Mouse (Mus musculus) hindbrain, embryonic 16.5 days (tissue): Measurements from ENCODE around the gene Gas2l2. TPM values are rescaled to one million over a fixed set of nuclear protein-coding genes. Genes with fewer than 3 reads are reported as not detected.

ENCODE experiments used
- ATAC-seq: fragments of 200-750 bp; cut with Nextera tagmentation; 2 replicates; pipeline ENCODE4 v1.8.0; 2017; ENCODE audit warnings: moderate TSS enrichment, moderate library complexity
- H3K27ac ChIP-seq: fragments of 300-500 bp; sonication (generic); 2 replicates; pipeline ENCODE4 v1.5.1; 2014; ENCODE audit warnings: low read depth, mild to moderate bottlenecking, control low read depth, low read length, moderate library complexity
- H3K27me3 ChIP-seq: fragments of 300-500 bp; sonication (generic); replicated peaks from 2 replicates; pipeline ENCODE4 v1.6.1; 2014; ENCODE audit warnings: low read length; ENCODE audit not compliant: control insufficient read depth, insufficient read depth
- H3K36me3 ChIP-seq: fragments of 300-500 bp; sonication (generic); 2 replicates; pipeline ENCODE4 v1.6.1; 2014; ENCODE audit warnings: mild to moderate bottlenecking, low read length, moderate library complexity, mixed read lengths; ENCODE audit not compliant: control insufficient read depth, insufficient read depth
- H3K4me1 ChIP-seq: fragments of 300-500 bp; sonication (generic); 2 replicates; pipeline ENCODE4 v1.6.1; 2014; ENCODE audit warnings: low read depth, low read length; ENCODE audit not compliant: control insufficient read depth, insufficient read depth
- H3K4me2 ChIP-seq: fragments of 300-500 bp; sonication (generic); 2 replicates; pipeline ENCODE4 v1.6.1; 2014; ENCODE audit warnings: mild to moderate bottlenecking, low read length, control low read depth, moderate library complexity
- H3K4me3 ChIP-seq: fragments of 300-500 bp; sonication (generic); 2 replicates; pipeline ENCODE4 v1.5.1; 2014; ENCODE audit warnings: mild to moderate bottlenecking, low read length, control low read depth, moderate library complexity
- H3K9ac ChIP-seq: fragments of 300-500 bp; sonication (generic); 2 replicates; pipeline ENCODE4 v1.6.1; 2014; ENCODE audit warnings: low read depth, mild to moderate bottlenecking, control low read depth, low read length, moderate library complexity
- H3K9me3 ChIP-seq: fragments of 300-500 bp; sonication (generic); 2 replicates; pipeline ENCODE4 v1.6.1; 2014; ENCODE audit warnings: mild to moderate bottlenecking, low read length, moderate library complexity; ENCODE audit not compliant: control insufficient read depth
- WGBS: fragments of 180-500 bp; shearing (Covaris S2); extraction: QIAGEN DNeasy Blood & Tissue Kit; methylation state at CpG from one replicate; pipeline ENCODE4 v1.1.7; 2014; 5-methylcytosine and 5-hydroxymethylcytosine counted together
- polyA plus RNA-seq: library from polyadenylated mRNA; unstranded; fragments of >200 nt; fragmentation: Nextera tagmentation; extraction: Ambion mirVana; gene quantifications from 2 replicates; pipeline ENCODE4 v1.2.1, GENCODE M21; 2015

The Gas2l2 gene
- polyA plus RNA-seq, 1 experiment from 2014 or later = 1.2 TPM

DNA sequence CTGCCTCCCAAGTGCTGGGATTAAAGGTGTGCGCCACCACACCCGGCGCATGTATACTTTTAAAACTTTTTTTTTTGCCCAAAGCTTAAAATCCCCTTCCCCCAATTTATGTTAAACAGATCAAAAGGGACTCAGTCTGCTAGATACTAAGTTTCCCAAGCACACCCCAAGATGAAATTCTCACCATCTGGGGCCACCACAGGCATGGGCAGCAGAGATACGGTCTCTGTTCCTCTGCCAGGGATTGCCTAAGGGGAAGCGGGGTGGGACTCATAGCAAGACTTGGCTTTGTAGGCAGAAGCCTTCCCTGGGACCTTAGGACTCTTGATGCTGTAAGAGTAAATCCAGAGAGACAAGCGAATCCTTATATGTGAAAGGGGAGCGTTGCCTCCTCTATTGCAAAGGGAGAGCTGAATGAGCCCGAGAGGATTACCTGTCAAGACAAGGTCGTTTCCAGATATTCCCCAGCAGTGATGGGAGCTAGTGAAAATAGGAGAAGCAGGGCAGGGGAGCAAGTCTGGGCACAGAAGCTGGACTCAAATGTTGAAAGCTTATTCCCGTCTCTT is 32.3 kb upstream of the Gas2l2 start:
- Histone ChIP-seq H3K4me1 (peaks cover 12% of the 10 kb centered on the region), H3K27ac (no peak overlapping the region), H3K4me2 (no peak overlapping the region; the same call in 1 of the 2 replicates), H3K36me3 (no peaks in the 10 kb centered on the region), H3K9me3 (no peaks in the 10 kb centered on the region), H3K9ac (no peak overlapping the region), H3K4me3 (0 out of 2 replicates have a peak overlapping the region, but pooled peaks have one; percentile 8), H3K27me3 (peaks cover 5% of the 10 kb centered on the region)
- no peak for ATAC-seq
- 72% methylated on average over 10 of the region's 10 CpGs for WGBS

GRCm38 (mm10) chr11:83457912-83458601 is 28.8 kb upstream of the Gas2l2 start:
- H3K27ac ChIP-seq = no peak overlapping the region
- no peak for ATAC-seq
- no peak overlapping the region for H3K4me2 ChIP-seq
- H3K27me3 ChIP-seq = peaks cover 5% of the 10 kb centered on the region
- peaks cover 8% of the 10 kb centered on the region for H3K4me1 ChIP-seq
- no peaks in the 10 kb centered on the region for H3K36me3 ChIP-seq
- WGBS = 57% methylated on average over 9 of the region's 9 CpGs
- H3K9ac ChIP-seq = no peak overlapping the region
- H3K4me3 ChIP-seq = no peak overlapping the region
- H3K9me3 ChIP-seq = no peaks in the 10 kb centered on the region

GRCm38 (mm10) chr11:83457257-83457656 is 28.0 kb upstream of the Gas2l2 start:
- no peaks in the 10 kb centered on the region for H3K36me3 ChIP-seq
- 42% methylated on average over 7 of the region's 7 CpGs for WGBS
- H3K4me3 ChIP-seq = no peak overlapping the region
- H3K27ac ChIP-seq = no peak overlapping the region
- H3K4me2 ChIP-seq = no peak overlapping the region
- peaks cover 5% of the 10 kb centered on the region for H3K27me3 ChIP-seq
- peaks cover 1% of the 10 kb centered on the region; the same call in 1 of the 2 replicates for H3K4me1 ChIP-seq
- H3K9me3 ChIP-seq = no peaks in the 10 kb centered on the region
- no peak for ATAC-seq
- H3K9ac ChIP-seq = no peak overlapping the region

DNA sequence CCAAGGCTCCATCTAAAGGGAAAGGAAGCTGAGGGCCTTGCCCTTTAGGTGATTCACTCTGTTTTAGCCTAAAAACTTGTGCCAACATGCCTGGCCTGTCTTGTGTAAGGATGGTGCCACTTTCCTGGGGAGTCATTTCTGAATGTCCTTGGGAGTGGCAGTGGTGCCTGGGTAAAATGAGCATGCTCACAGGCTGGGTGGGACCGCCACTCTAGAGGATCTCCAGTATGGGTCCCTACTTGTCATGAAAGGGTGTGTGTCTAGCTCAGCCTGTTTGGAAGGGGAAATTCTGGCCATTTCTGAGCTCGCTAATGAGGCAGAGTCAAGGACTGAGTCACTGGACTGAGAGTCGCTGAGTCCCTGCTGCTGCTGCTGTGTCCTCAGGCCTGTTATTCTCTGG is 26.4 kb upstream of the Gas2l2 start:
- H3K4me1 ChIP-seq = no peaks in the 10 kb centered on the region
- H3K27me3 ChIP-seq = no peaks in the 10 kb centered on the region; the same call in 1 of the 2 replicates
- WGBS = 85% methylated on average over 3 of the region's 3 CpGs
- ATAC-seq = no peak
- H3K9me3 ChIP-seq = no peaks in the 10 kb centered on the region
- no peak overlapping the region for H3K4me3 ChIP-seq
- H3K27ac ChIP-seq = no peak overlapping the region
- H3K4me2 ChIP-seq = no peak overlapping the region
- no peaks in the 10 kb centered on the region for H3K36me3 ChIP-seq
- no peak overlapping the region for H3K9ac ChIP-seq

- Histone ChIP-seq H3K4me3 (no peak overlapping the region), H3K4me2 (no peak overlapping the region), H3K4me1 (no peaks in the 10 kb centered on the region), H3K27me3 (no peaks in the 10 kb centered on the region), H3K9ac (no peak overlapping the region), H3K36me3 (no peaks in the 10 kb centered on the region), H3K9me3 (no peaks in the 10 kb centered on the region), H3K27ac (no peak overlapping the region)
- 28% methylated on average over 4 of the region's 4 CpGs for WGBS
- ATAC-seq = no peak
Observed at GRCm38 (mm10) chr11:83454548-83454947, 25.3 kb upstream of the Gas2l2 start.

DNA sequence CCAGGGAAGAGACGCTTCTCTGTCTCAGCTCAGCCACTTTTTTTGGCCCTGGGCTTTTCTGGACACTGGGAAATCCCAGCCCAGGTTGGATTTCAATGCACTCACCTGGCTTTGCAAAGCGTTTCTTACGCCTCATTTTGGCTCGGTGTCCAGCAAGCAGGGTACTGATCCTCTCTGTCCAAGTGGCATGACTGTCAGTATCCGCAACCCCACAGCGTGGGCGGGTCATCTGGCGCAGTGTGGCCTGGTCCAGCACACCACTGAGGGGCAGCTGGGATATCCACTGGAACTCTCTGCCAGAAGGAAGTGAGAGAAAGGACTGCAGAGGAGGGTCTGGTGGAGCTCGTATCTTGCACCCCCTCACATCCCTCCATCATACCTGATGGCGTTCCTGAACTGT is 22.0 kb upstream of the Gas2l2 start:
- H3K27ac ChIP-seq = no peak overlapping the region

GRCm38 (mm10) chr11:83450550-83450949 is 21.3 kb upstream of the Gas2l2 start:
- no peak for ATAC-seq
- Histone ChIP-seq H3K9ac (no peak overlapping the region), H3K27me3 (peaks cover under 1% of the 10 kb centered on the region; the same call in 1 of the 2 replicates), H3K4me1 (peaks cover 14% of the 10 kb centered on the region), H3K9me3 (no peaks in the 10 kb centered on the region), H3K4me3 (no peak overlapping the region), H3K27ac (no peak overlapping the region), H3K36me3 (no peaks in the 10 kb centered on the region), H3K4me2 (no peak overlapping the region)
- WGBS = 44% methylated on average over 1 of the region's 1 CpGs

More for the DNA sequence above, 22.0 kb upstream of the Gas2l2 start:
- Histone ChIP-seq H3K27me3 (no peaks in the 10 kb centered on the region), H3K36me3 (no peaks in the 10 kb centered on the region), H3K9me3 (no peaks in the 10 kb centered on the region), H3K4me3 (no peak overlapping the region), H3K4me2 (no peak overlapping the region), H3K9ac (no peak overlapping the region), H3K4me1 (peaks cover 14% of the 10 kb centered on the region)
- 88% methylated on average over 10 of the region's 10 CpGs for WGBS
- no peak for ATAC-seq

- Histone ChIP-seq H3K36me3 (no peaks in the 10 kb centered on the region), H3K27me3 (peaks cover 12% of the 10 kb centered on the region), H3K4me3 (no peak overlapping the region), H3K9ac (no peak overlapping the region), H3K4me1 (peaks cover 17% of the 10 kb centered on the region), H3K4me2 (no peak overlapping the region), H3K9me3 (no peaks in the 10 kb centered on the region), H3K27ac (no peak overlapping the region)
- no peak for ATAC-seq
- WGBS = 61% methylated on average over 4 of the region's 4 CpGs
Observed at GRCm38 (mm10) chr11:83449298-83449697, 20.0 kb upstream of the Gas2l2 start.

GRCm38 (mm10) chr11:83448927-83449236 is 19.6 kb upstream of the Gas2l2 start:
- ATAC-seq = 0 out of 2 replicates have a peak, but pooled peaks have one; percentile 27

More at GRCm38 (mm10) chr11:83448927-83449236, 19.6 kb upstream of the Gas2l2 start:
- Histone ChIP-seq H3K4me3 (no peak overlapping the region), H3K36me3 (no peaks in the 10 kb centered on the region), H3K4me1 (peaks cover 17% of the 10 kb centered on the region), H3K4me2 (no peak overlapping the region), H3K27me3 (peaks cover 16% of the 10 kb centered on the region), H3K9ac (no peak overlapping the region), H3K27ac (peak overlapping the region; percentile 48; the same call in 1 of the 2 replicates), H3K9me3 (no peaks in the 10 kb centered on the region)
